Mouse (Mus musculus) layer of hippocampus, postnatal 25 days (tissue): Measurements from ENCODE around the gene Vmn1r73. TPM values are rescaled to one million over a fixed set of nuclear protein-coding genes. Genes with fewer than 3 reads are reported as not detected.

Source experiments
- DNase-seq, 2 experiments: peaks; one replicate each; pipeline ENCODE4 v3.0.0; 2022; ENCODE audit warnings: mixed read lengths in 2 of 2, low spot score in 1 of 2; ENCODE audit errors: extremely low spot score in 1 of 2
- total RNA-seq, 2 experiments: library from RNA; stranded (reverse); gene quantifications; 2 replicates each; pipeline ENCODE4 v1.2.3; 2021

Gene Vmn1r73
- not detected for total RNA-seq

GRCm38 (mm10) chr7:11729966-11730365, at the start of gene Vmn1r73:
Gene Vmn1r73 (plus strand): TSS chr7:11730266.
- no peak for DNase-seq

Other genes with a start within 250 kb of the Vmn1r73 start
- not detected for gene Zscan4-ps2, start 216.0 kb upstream of the Vmn1r73 start, total RNA-seq
- gene Zscan4-ps3, start 121.0 kb upstream of the Vmn1r73 start, total RNA-seq = not detected
- not detected for gene Vmn1r72, start 50.1 kb upstream of the Vmn1r73 start, total RNA-seq
- gene Vmn1r74, start 103.7 kb downstream of the Vmn1r73 start, total RNA-seq = not detected
- not detected for gene Vmn1r75, start 144.4 kb downstream of the Vmn1r73 start, total RNA-seq
- not detected for gene Vmn1r76, start 207.9 kb downstream of the Vmn1r73 start, total RNA-seq